Mouse (Mus musculus) midbrain, embryonic 15.5 days (tissue): ENCODE data around the gene Brd3. TPM values are rescaled to one million over a fixed set of nuclear protein-coding genes. Genes with fewer than 3 reads are reported as not detected.
A peak's percentile ranks its signal among the peaks of the same experiment; 100 is the strongest.
"Not testable (repeated sequence)": the region's sequence is repeated elsewhere in the genome, so short reads cannot be mapped to it uniquely, and the experiment has no call there.

Experiments used
- ATAC-seq: fragments of 200-750 bp; cut with Nextera tagmentation; replicated peaks from 2 replicates; pipeline ENCODE4 v1.8.0; 2017; ENCODE audit warnings: moderate TSS enrichment
- H3K27ac ChIP-seq: fragments of 300-500 bp; sonication (generic); 2 replicates; pipeline ENCODE4 v1.5.1; 2015; ENCODE audit warnings: mild to moderate bottlenecking, inconsistent platforms
- H3K27me3 ChIP-seq: fragments of 300-500 bp; sonication (generic); replicated peaks from 2 replicates; pipeline ENCODE4 v1.6.1; 2015; ENCODE audit warnings: inconsistent platforms
- H3K36me3 ChIP-seq: fragments of 300-500 bp; sonication (generic); replicated peaks from 2 replicates; pipeline ENCODE4 v1.6.1; 2015; ENCODE audit warnings: inconsistent platforms
- H3K4me1 ChIP-seq: fragments of 300-500 bp; sonication (generic); 2 replicates; pipeline ENCODE4 v1.6.1; 2015; ENCODE audit warnings: inconsistent platforms
- H3K4me2 ChIP-seq: fragments of 300-500 bp; sonication (generic); 2 replicates; pipeline ENCODE4 v1.6.1; 2015; ENCODE audit warnings: inconsistent platforms, mild to moderate bottlenecking, moderate library complexity
- H3K4me3 ChIP-seq: fragments of 300-500 bp; sonication (generic); 2 replicates; pipeline ENCODE4 v1.5.1; 2015; ENCODE audit warnings: mild to moderate bottlenecking, inconsistent platforms
- H3K9ac ChIP-seq: fragments of 300-500 bp; sonication (generic); 2 replicates; pipeline ENCODE4 v1.6.1; 2015; ENCODE audit warnings: mild to moderate bottlenecking, inconsistent platforms
- H3K9me3 ChIP-seq: fragments of 300-500 bp; sonication (generic); 2 replicates; pipeline ENCODE4 v1.6.1; 2016; ENCODE audit warnings: inconsistent platforms
- WGBS: fragments of 180-500 bp; shearing (Covaris S2); methylation state at CpG from one replicate; pipeline ENCODE4 v1.1.7; 2015; ENCODE audit warnings: mixed read lengths; 5-methylcytosine and 5-hydroxymethylcytosine counted together
- polyA plus RNA-seq: library from polyadenylated mRNA; unstranded; fragments of >200 nt; fragmentation: Nextera tagmentation; extraction: Ambion mirVana; gene quantifications from 2 replicates; pipeline ENCODE4 v1.2.1, GENCODE M21; 2015

Gene Brd3
- polyA plus RNA-seq = 137 and 152 TPM in 2 replicates

GRCm38 (mm10) chr2:27507562-27507961 is at the start of gene Brd3:
Brd3 (minus strand) TSS chr2:27507662.
- Histone ChIP-seq H3K27ac (no peak within 1 kb of the TSS), H3K9me3 (no peaks in the 10 kb centered on the region), H3K36me3 (no peaks in the 10 kb centered on the region), H3K4me2 (no peak within 1 kb of the TSS), H3K27me3 (no peaks in the 10 kb centered on the region), H3K9ac (no peak within 1 kb of the TSS), H3K4me3 (no peak within 1 kb of the TSS), H3K4me1 (no peaks in the 10 kb centered on the region)
- ATAC-seq = no peak
- WGBS = 63% methylated on average over 4 of the region's 4 CpGs

DNA sequence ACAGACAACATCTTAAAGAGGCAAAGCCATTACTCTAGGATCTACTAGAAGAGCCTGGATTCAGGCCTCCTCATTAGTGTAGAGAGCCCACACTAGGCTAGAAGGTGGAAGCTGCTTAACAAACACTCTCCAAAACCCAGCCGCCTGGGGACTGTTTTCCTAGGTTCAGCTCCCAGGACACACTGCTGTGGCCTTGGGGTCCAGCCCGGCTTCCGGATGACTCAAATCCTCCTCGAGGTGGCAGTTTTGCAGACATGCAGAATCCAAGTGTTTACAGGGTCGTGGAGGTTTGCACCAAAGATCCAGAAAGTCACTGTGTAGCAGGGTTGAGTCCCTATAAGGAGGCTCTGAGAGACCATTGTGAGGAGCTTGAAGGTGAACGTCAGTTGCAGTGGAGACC is 49.5 kb upstream of the Brd3 start:
- no peaks in the 10 kb centered on the region for H3K27me3 ChIP-seq
- no peaks in the 10 kb centered on the region for H3K9me3 ChIP-seq
- H3K4me2 ChIP-seq = no peak overlapping the region
- no peaks in the 10 kb centered on the region for H3K36me3 ChIP-seq
- 89% methylated on average over 6 of the region's 6 CpGs for WGBS
- H3K4me1 ChIP-seq = no peaks in the 10 kb centered on the region
- no peak overlapping the region for H3K9ac ChIP-seq
- no peak overlapping the region for H3K4me3 ChIP-seq
- H3K27ac ChIP-seq = no peak overlapping the region
- no peak for ATAC-seq

- 80% methylated on average over 9 of the region's 9 CpGs for WGBS
- H3K4me1 ChIP-seq = no peaks in the 10 kb centered on the region
- H3K4me3 ChIP-seq = no peak overlapping the region
- no peaks in the 10 kb centered on the region for H3K9me3 ChIP-seq
- no peak for ATAC-seq
- H3K27ac ChIP-seq = no peak overlapping the region
- no peaks in the 10 kb centered on the region for H3K36me3 ChIP-seq
- H3K4me2 ChIP-seq = no peak overlapping the region
- H3K9ac ChIP-seq = no peak overlapping the region
- no peaks in the 10 kb centered on the region for H3K27me3 ChIP-seq
These were observed 46.8 kb upstream of the Brd3 start for GRCm38 (mm10) chr2:27554308-27554707.

- Histone ChIP-seq H3K27ac (no peak overlapping the region), H3K36me3 (no peaks in the 10 kb centered on the region), H3K4me2 (no peak overlapping the region), H3K4me1 (no peaks in the 10 kb centered on the region), H3K4me3 (no peak overlapping the region), H3K9me3 (no peaks in the 10 kb centered on the region), H3K27me3 (no peaks in the 10 kb centered on the region), H3K9ac (no peak overlapping the region)
- ATAC-seq = no peak
- WGBS = 27% methylated on average over 7 of the region's 7 CpGs
These were observed 45.3 kb upstream of the Brd3 start for GRCm38 (mm10) chr2:27552620-27553287.

DNA sequence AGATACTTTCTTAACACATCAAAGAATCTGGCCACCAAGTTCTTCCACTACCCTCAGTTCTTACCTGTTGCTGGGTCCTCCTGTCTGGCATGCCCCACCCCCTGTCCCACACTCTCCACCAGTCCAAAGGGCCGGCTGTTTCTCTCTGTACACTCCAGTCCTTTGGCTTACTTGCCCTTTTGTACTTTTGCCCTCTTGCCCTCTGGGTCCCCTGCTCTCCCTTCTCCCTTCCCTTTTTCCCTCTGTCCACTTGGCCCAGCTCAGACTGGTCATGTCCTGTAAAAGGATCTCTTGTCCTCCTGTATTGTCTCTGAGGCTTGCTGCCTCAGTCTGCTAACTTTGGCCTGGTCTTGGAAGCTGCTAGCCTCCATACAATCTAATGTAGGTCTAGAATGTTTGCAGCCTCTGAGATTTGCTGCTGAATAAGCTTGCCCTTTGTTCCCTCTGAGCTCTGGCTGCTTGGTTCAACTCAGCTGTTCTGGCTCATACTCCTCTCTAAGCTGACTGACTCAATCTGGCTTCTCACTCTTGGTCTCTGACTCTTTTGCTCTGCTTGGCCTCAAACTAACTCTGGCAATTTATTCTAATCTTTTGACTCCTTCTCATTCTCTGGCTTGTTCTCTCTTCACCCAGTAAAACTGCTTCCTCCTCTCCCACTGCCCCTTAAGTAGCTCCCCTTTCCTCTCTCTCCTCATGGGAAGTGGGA is 41.4 kb upstream of the Brd3 start:
- Histone ChIP-seq H3K36me3 (no peaks in the 10 kb centered on the region), H3K27ac (no peak overlapping the region), H3K9me3 (no peaks in the 10 kb centered on the region), H3K9ac (no peak overlapping the region), H3K4me3 (no peak overlapping the region), H3K4me2 (no peak overlapping the region), H3K27me3 (no peaks in the 10 kb centered on the region), H3K4me1 (no peaks in the 10 kb centered on the region)
- 100% methylated on average over 1 of the region's 1 CpGs for WGBS
- no peak for ATAC-seq

GRCm38 (mm10) chr2:27547986-27548385 is 40.5 kb upstream of the Brd3 start:
- H3K9ac ChIP-seq = no peak overlapping the region

GRCm38 (mm10) chr2:27547326-27547725 is 39.9 kb upstream of the Brd3 start:
- Histone ChIP-seq H3K4me1 (no peaks in the 10 kb centered on the region), H3K27ac (no peak overlapping the region), H3K4me2 (no peak overlapping the region), H3K36me3 (no peaks in the 10 kb centered on the region), H3K9ac (no peak overlapping the region), H3K27me3 (no peaks in the 10 kb centered on the region), H3K4me3 (no peak overlapping the region), H3K9me3 (no peaks in the 10 kb centered on the region)
- ATAC-seq = no peak
- 44% methylated on average over 1 of the region's 1 CpGs for WGBS

More at GRCm38 (mm10) chr2:27547986-27548385, 40.5 kb upstream of the Brd3 start:
- Histone ChIP-seq H3K36me3 (no peaks in the 10 kb centered on the region), H3K4me3 (no peak overlapping the region), H3K9me3 (no peaks in the 10 kb centered on the region), H3K4me2 (no peak overlapping the region), H3K27me3 (no peaks in the 10 kb centered on the region), H3K27ac (no peak overlapping the region), H3K4me1 (no peaks in the 10 kb centered on the region)
- no peak for ATAC-seq
- 93% methylated on average over 2 of the region's 2 CpGs for WGBS

GRCm38 (mm10) chr2:27546041-27546440 is 38.6 kb upstream of the Brd3 start:
- not testable (repeated sequence) for H3K9me3 ChIP-seq, H3K4me1 ChIP-seq, H3K4me2 ChIP-seq, ATAC-seq, H3K36me3 ChIP-seq, H3K27me3 ChIP-seq, H3K9ac ChIP-seq, H3K4me3 ChIP-seq, H3K27ac ChIP-seq
- 95% methylated on average over 8 of the region's 8 CpGs for WGBS

GRCm38 (mm10) chr2:27545517-27545916 is 38.1 kb upstream of the Brd3 start:
- H3K27ac ChIP-seq, ATAC-seq: not testable (repeated sequence)
- WGBS = 86% methylated on average over 3 of the region's 3 CpGs

DNA sequence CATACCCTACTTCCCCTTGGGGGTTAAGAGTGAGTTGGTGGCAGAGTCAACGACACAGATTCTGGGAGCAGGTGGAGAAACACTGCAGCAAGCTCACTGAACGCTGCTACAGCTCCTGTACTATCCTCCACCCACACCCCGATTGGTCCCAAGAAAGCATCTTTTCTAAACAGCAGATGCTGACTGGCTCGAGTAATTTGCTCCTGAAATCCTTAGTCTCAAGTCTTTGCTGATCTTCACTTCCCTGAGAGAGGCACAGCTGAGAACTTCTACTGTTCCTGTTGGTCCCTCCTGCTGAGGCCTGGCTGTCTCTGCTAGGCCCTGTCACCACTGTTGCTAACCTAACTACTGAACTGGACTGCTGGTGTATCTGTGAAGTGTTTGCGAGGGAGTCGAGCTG is 37.2 kb upstream of the Brd3 start:
- Histone ChIP-seq H3K4me3 (no peak overlapping the region), H3K4me1 (peaks cover 12% of the 10 kb centered on the region), H3K27me3 (no peaks in the 10 kb centered on the region), H3K9me3 (no peaks in the 10 kb centered on the region), H3K36me3 (no peaks in the 10 kb centered on the region), H3K9ac (no peak overlapping the region), H3K4me2 (no peak overlapping the region), H3K27ac (no peak overlapping the region)
- no peak for ATAC-seq
- 88% methylated on average over 6 of the region's 6 CpGs for WGBS

More at GRCm38 (mm10) chr2:27545517-27545916, 38.1 kb upstream of the Brd3 start:
- H3K36me3 ChIP-seq, H3K9me3 ChIP-seq, H3K4me2 ChIP-seq, H3K27me3 ChIP-seq, H3K4me3 ChIP-seq, H3K9ac ChIP-seq: not testable (repeated sequence)
- H3K4me1 ChIP-seq = peaks cover 11% of the 10 kb centered on the region

DNA sequence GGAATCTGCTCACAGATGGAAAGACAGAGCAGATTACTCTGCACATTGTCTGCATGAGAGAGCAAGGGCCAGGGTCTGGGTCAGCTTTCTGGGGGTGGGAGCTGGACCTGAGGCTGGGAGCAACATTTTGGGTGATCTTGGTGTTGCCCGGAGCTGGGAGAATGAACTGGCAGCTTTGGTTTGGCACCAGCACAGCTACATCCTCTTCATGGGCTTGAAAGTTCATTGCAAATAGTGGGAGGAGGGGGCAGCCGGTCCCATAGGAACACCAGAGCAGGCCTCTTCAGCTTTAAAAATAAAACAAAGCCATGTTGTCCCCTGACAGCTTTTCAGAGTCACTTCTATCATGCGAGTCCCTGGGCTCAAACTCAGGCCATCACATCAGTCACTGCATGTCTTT is 33.8 kb upstream of the Brd3 start:
- Histone ChIP-seq H3K27me3 (no peaks in the 10 kb centered on the region), H3K9ac (peak overlapping the region; percentile 52; the same call in 1 of the 2 replicates), H3K4me1 (peaks cover 21% of the 10 kb centered on the region), H3K36me3 (no peaks in the 10 kb centered on the region; the same call in 1 of the 2 replicates), H3K27ac (peak overlapping the region; percentile 86; the same call in 1 of the 2 replicates), H3K9me3 (no peaks in the 10 kb centered on the region), H3K4me3 (peak overlapping the region; percentile 44), H3K4me2 (peak overlapping the region; percentile 61)
- ATAC-seq = no peak
- 90% methylated on average over 3 of the region's 3 CpGs for WGBS

GRCm38 (mm10) chr2:27540515-27540836 is 33.0 kb upstream of the Brd3 start:
- peaks cover 7% of the 10 kb centered on the region for H3K36me3 ChIP-seq
- no peaks in the 10 kb centered on the region for H3K27me3 ChIP-seq
- peak overlapping the region; percentile 61 for H3K4me2 ChIP-seq
- WGBS = 27% methylated on average over 10 of the region's 10 CpGs
- no peaks in the 10 kb centered on the region for H3K9me3 ChIP-seq
- H3K9ac ChIP-seq = peak overlapping the region; percentile 52
- ATAC-seq = peak; percentile 60
- H3K4me1 ChIP-seq = peaks cover 21% of the 10 kb centered on the region
- peak overlapping the region; percentile 44 for H3K4me3 ChIP-seq
- H3K27ac ChIP-seq = peak overlapping the region; percentile 86
